ENCODE assay signal across 8 mouse cellular contexts in the genomic region with DNA sequence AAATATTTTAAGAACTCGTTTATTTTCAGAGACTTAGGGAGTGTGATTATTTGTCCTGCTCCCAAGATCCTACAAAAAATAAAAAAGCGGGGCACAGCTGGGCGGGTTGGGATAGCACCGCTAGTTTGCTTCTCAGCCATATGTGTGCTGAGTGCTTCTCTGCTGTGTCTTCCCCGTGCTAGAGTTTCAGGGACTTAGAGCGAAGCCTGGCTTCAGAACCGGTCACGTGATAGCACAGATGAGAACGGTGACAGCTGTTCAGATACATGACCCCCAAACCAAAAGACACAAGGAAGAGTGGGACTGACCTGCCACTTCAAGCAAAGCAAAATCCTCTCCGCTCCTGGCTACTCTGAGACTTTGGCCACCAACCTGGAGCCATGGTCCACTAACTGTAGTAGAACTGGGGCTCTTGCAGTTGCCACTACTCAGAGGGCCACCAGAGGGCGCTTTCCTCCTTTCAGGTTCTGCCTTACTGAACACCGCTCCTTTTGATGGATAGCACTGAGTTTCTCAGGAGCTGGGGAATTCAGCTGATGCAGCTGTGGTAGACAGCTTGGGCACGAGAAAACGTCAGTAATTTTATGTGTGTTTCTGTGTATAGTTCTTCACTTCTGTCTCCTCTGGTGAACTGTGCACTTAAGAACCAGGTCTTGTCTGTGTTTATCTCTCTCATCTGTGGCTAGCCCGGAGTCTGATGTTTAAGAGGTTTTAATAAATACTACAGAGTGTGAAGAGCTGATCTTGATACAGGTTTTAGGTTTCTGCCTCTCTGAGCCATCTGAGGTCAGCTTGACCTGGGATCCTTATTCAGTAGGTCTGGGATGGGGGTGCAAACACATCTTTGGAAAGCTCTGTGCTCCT.
DNase-seq lines count a peak whose midpoint lies in the region; ATAC-seq and TF ChIP-seq lines count a peak whose summit lies in the region.

No protein-coding gene starts in this region.

- intact Hi-C loops in heart, postnatal 36 days (cut with DNase I) = loop anchor here (5.0 kb wide), 3 partner anchors 45 to 420 kb away; no protein-coding TSS in a partner anchor

- in situ Hi-C loops in ES-E14 (cut with MboI; ENCODE audit: low sequenced_read_pairs in 2 of 2, unreplicated experiment in 2 of 2) = no loop called here

- H3K27ac ChIP-seq in ES-E14 (ENCODE audit: insufficient read depth, low read depth, low read length, poor library complexity, severe bottlenecking) = no peak overlapping the region
- H3K27ac ChIP-seq in forebrain, postnatal 0 days (ENCODE audit: low read depth, low read length) = no peak overlapping the region
- no peak overlapping the region for H3K27ac ChIP-seq in olfactory bulb, adult 2 months (ENCODE audit: insufficient read depth, low read depth, low read length)

- peak; percentile 94 for TF ChIP-seq CTCF in forebrain, postnatal 0 days (IDR thresholded peaks at IDR 0.05; ENCODE audit: low read depth)
- TF ChIP-seq CTCF in olfactory bulb, adult 2 months (IDR thresholded peaks at IDR 0.05; ENCODE audit: insufficient read depth, low read depth, low read length) = peak; percentile 74

- DNase-seq in ES-E14 (ENCODE audit: low read depth, low spot score) = peak; percentile 49
- peak; percentile 88 for DNase-seq in cerebellum, adult 18-20 months
- peak; percentile 91 for DNase-seq in forebrain, postnatal 0 days
- DNase-seq in heart, postnatal 36 days = peak; percentile 81 to 86
- peak; percentile 73 to 91 for DNase-seq in layer of hippocampus, adult 18-20 months (ENCODE audit: low spot score in 2 of 2)
- peak; percentile 68 to 72 for DNase-seq in lung, adult 18-20 months
- peak; percentile 25 to 31 for DNase-seq in thymus, adult 18-20 months

- H3K4me1 ChIP-seq in ES-E14 (ENCODE audit: control insufficient read depth in 2 of 2, insufficient read depth in 2 of 2, low read length in 2 of 2, poor library complexity in 1 of 2) = no peaks in the 10 kb centered on the region
- no peaks in the 10 kb centered on the region for H3K4me1 ChIP-seq in forebrain, postnatal 0 days (ENCODE audit: insufficient read depth)
- H3K4me1 ChIP-seq in olfactory bulb, adult 2 months (ENCODE audit: control insufficient read depth, insufficient read depth, low read length) = peaks cover 4% of the 10 kb centered on the region

- no peaks in the 10 kb centered on the region for H3K36me3 ChIP-seq in ES-E14 (ENCODE audit: control insufficient read depth, insufficient read depth, low read length, poor library complexity, severe bottlenecking)
- no peaks in the 10 kb centered on the region for H3K36me3 ChIP-seq in forebrain, postnatal 0 days (ENCODE audit: insufficient read depth)

- TF ChIP-seq POLR2A in olfactory bulb, adult 2 months (IDR thresholded peaks at IDR 0.05; ENCODE audit: insufficient read depth, low read depth, low read length) = no peak

- 43% methylated on average over 15 of the region's 15 CpGs for WGBS in forebrain, postnatal 0 days
- 53% methylated on average over 15 of the region's 15 CpGs for WGBS in olfactory bulb, adult 2 months

- peak; percentile 86 for ATAC-seq in forebrain, postnatal 0 days

- H3K9ac ChIP-seq in ES-E14 (ENCODE audit: insufficient read depth, low read depth, low read length, poor library complexity, severe bottlenecking) = no peak overlapping the region
- no peak overlapping the region for H3K9ac ChIP-seq in forebrain, postnatal 0 days

- H3K4me2 ChIP-seq in forebrain, postnatal 0 days (ENCODE audit: low read depth) = 0 out of 2 replicates have a peak overlapping the region, but pooled peaks have one; percentile 13

- H3K4me3 ChIP-seq in ES-E14 (ENCODE audit: insufficient read depth in 1 of 2, low read depth in 1 of 2, low read length in 2 of 2, poor library complexity in 1 of 2, severe bottlenecking in 1 of 2) = no peak overlapping the region
- no peak overlapping the region for H3K4me3 ChIP-seq in forebrain, postnatal 0 days (ENCODE audit: low read depth, low read length)
- no peak overlapping the region for H3K4me3 ChIP-seq in olfactory bulb, adult 2 months (ENCODE audit: insufficient read depth, low read depth, low read length)

- H3K27me3 ChIP-seq in forebrain, postnatal 0 days (ENCODE audit: insufficient read depth, low read length) = no peaks in the 10 kb centered on the region

- H3K9me3 ChIP-seq in ES-E14 (ENCODE audit: control insufficient read depth, insufficient read depth, low read depth, low read length) = no peaks in the 10 kb centered on the region
- H3K9me3 ChIP-seq in forebrain, postnatal 0 days (ENCODE audit: low read length) = no peaks in the 10 kb centered on the region

TF ChIP-seq in ES-E14, 5 proteins besides CTCF, POLR2A, EP300 and RAD21:
- no peak for TF ChIP-seq MAFK (IDR thresholded peaks at IDR 0.05; ENCODE audit: insufficient read depth, low read depth, low read length)
- TF ChIP-seq HCFC1 (IDR thresholded peaks at IDR 0.05; ENCODE audit: borderline replicate concordance, insufficient read depth, low read length) = no peak
- TF ChIP-seq ZC3H11A (IDR thresholded peaks at IDR 0.05; ENCODE audit: borderline replicate concordance, low read depth, low read length) = peak; percentile 74; the same call in 1 of the 2 replicates
TF ChIP-seq in ES-E14: peak in this region for 1.

Comparison
In these comparisons a context has a peak if more than half of its experiments do, and no peak if none do; other contexts are left out.
1. DNase-seq: peak in every context shown above with its lines; median percentile 91 in forebrain, postnatal 0 days; 88 in cerebellum, adult 18-20 months; 84 in heart, postnatal 36 days; 82 in layer of hippocampus, adult 18-20 months; 70 in lung, adult 18-20 months; 49 in ES-E14; 28 in thymus, adult 18-20 months.